Mouse (Mus musculus) ES-E14 (cell line): Measurements from ENCODE around the gene Plin4.

Experiments
- CHD2 ChIP-seq: IDR thresholded peaks from 2 replicates; pipeline ENCODE4 v1.6.1; 2014; ENCODE audit warnings: mild to moderate bottlenecking, low read depth, low read length, inconsistent platforms
- HCFC1 ChIP-seq: IDR thresholded peaks from 2 replicates; pipeline ENCODE4 v1.6.1; 2012; ENCODE audit warnings: low read length, inconsistent platforms, borderline replicate concordance; ENCODE audit not compliant: insufficient read depth
- MAFK ChIP-seq: IDR thresholded peaks from 2 replicates; pipeline ENCODE4 v1.6.1; 2014; ENCODE audit warnings: mild to moderate bottlenecking, low read depth, low read length, inconsistent platforms; ENCODE audit not compliant: insufficient read depth
- ZNF384 ChIP-seq: IDR thresholded peaks from 2 replicates; pipeline ENCODE4 v1.6.1; 2012; ENCODE audit warnings: low read depth, low read length, inconsistent platforms

GRCm38 (mm10) chr17:56102927-56103326, 6.7 kb downstream of the Plin4 start:
- no peak for TF ChIP-seq CHD2
- no peak for TF ChIP-seq MAFK
- no peak for TF ChIP-seq ZNF384
- TF ChIP-seq HCFC1, result no peak
